Mouse (Mus musculus) splenic B cell, adult 2 months (primary cell): ENCODE results near the gene 4933425L06Rik.

Experiments
- DNase-seq: peaks from one replicate; pipeline ENCODE4 v3.0.0-alpha.2; 2011; ENCODE audit warnings: low read depth, low spot score
- H3K27me3 ChIP-seq: 2 replicates; pipeline ENCODE4 v1.6.1; 2012; ENCODE audit warnings: mild to moderate bottlenecking, low read length, moderate library complexity, mixed read lengths; ENCODE audit not compliant: control insufficient read depth, poor library complexity, insufficient read depth, severe bottlenecking
- H3K36me3 ChIP-seq: 2 replicates; pipeline ENCODE4 v1.6.1; 2012; ENCODE audit warnings: mild to moderate bottlenecking, low read length, moderate library complexity, mixed read lengths; ENCODE audit not compliant: control insufficient read depth, poor library complexity, insufficient read depth, severe bottlenecking

4933425L06Rik gene

GRCm38 (mm10) chr13:105081862-105082261 is at the start of gene 4933425L06Rik:
4933425L06Rik (plus strand) TSS chr13:105082122.
- H3K36me3 ChIP-seq = no peaks in the 10 kb centered on the region
- no peak for DNase-seq
- H3K27me3 ChIP-seq = no peaks in the 10 kb centered on the region

GRCm38 (mm10) chr13:105037816-105038215 is 44.1 kb upstream of the 4933425L06Rik start:
- H3K36me3 ChIP-seq = no peaks in the 10 kb centered on the region
- DNase-seq = no peak
- H3K27me3 ChIP-seq = no peaks in the 10 kb centered on the region

GRCm38 (mm10) chr13:105038334-105038733 is 43.6 kb upstream of the 4933425L06Rik start:
- H3K36me3 ChIP-seq = no peaks in the 10 kb centered on the region
- DNase-seq = no peak
- H3K27me3 ChIP-seq = no peaks in the 10 kb centered on the region

GRCm38 (mm10) chr13:105043882-105044281 is 38.0 kb upstream of the 4933425L06Rik start:
- Histone ChIP-seq H3K27me3 (no peaks in the 10 kb centered on the region), H3K36me3 (no peaks in the 10 kb centered on the region)
- no peak for DNase-seq

GRCm38 (mm10) chr13:105047377-105047776 is 34.5 kb upstream of the 4933425L06Rik start:
- Histone ChIP-seq H3K36me3 (no peaks in the 10 kb centered on the region), H3K27me3 (no peaks in the 10 kb centered on the region)
- DNase-seq = peak; percentile 16

GRCm38 (mm10) chr13:105048662-105049061 is 33.3 kb upstream of the 4933425L06Rik start:
- DNase-seq = peak; percentile 1
- peaks cover 2% of the 10 kb centered on the region; the same call in 1 of the 2 replicates for H3K27me3 ChIP-seq
- no peaks in the 10 kb centered on the region for H3K36me3 ChIP-seq

GRCm38 (mm10) chr13:105051432-105051831 is 30.5 kb upstream of the 4933425L06Rik start:
- no peak for DNase-seq
- H3K27me3 ChIP-seq = peaks cover 4% of the 10 kb centered on the region; the same call in 1 of the 2 replicates
- no peaks in the 10 kb centered on the region for H3K36me3 ChIP-seq

GRCm38 (mm10) chr13:105053618-105054017 is 28.3 kb upstream of the 4933425L06Rik start:
- Histone ChIP-seq H3K36me3 (no peaks in the 10 kb centered on the region), H3K27me3 (peaks cover 4% of the 10 kb centered on the region; the same call in 1 of the 2 replicates)
- peak; percentile 9 for DNase-seq

GRCm38 (mm10) chr13:105054181-105054940 is 27.6 kb upstream of the 4933425L06Rik start, which contains the start of gene Rgs7bp:
Rgs7bp (minus strand) TSS chr13:105054930.
- peaks cover 4% of the 10 kb centered on the region; the same call in 1 of the 2 replicates for H3K27me3 ChIP-seq
- DNase-seq = peak; percentile 54

GRCm38 (mm10) chr13:105054941-105055309 is 27.0 kb upstream of the 4933425L06Rik start:
- Histone ChIP-seq H3K36me3 (no peaks in the 10 kb centered on the region), H3K27me3 (peaks cover 4% of the 10 kb centered on the region; the same call in 1 of the 2 replicates)
- DNase-seq = no peak

More at GRCm38 (mm10) chr13:105054181-105054940, 27.6 kb upstream of the 4933425L06Rik start, which contains the start of gene Rgs7bp:
- H3K36me3 ChIP-seq = no peaks in the 10 kb centered on the region

- no peak for DNase-seq
- H3K27me3 ChIP-seq = peaks cover 4% of the 10 kb centered on the region; the same call in 1 of the 2 replicates
- no peaks in the 10 kb centered on the region for H3K36me3 ChIP-seq
Observed at GRCm38 (mm10) chr13:105055374-105055773, 26.5 kb upstream of the 4933425L06Rik start.

- H3K27me3 ChIP-seq = no peaks in the 10 kb centered on the region
- peak; percentile 12 for DNase-seq
- no peaks in the 10 kb centered on the region for H3K36me3 ChIP-seq
Observed at GRCm38 (mm10) chr13:105066119-105066518, 15.8 kb upstream of the 4933425L06Rik start.

GRCm38 (mm10) chr13:105066890-105067845 is 14.8 kb upstream of the 4933425L06Rik start:
- no peaks in the 10 kb centered on the region for H3K27me3 ChIP-seq
- peak; percentile 20 for DNase-seq
- H3K36me3 ChIP-seq = no peaks in the 10 kb centered on the region

- Histone ChIP-seq H3K36me3 (no peaks in the 10 kb centered on the region), H3K27me3 (no peaks in the 10 kb centered on the region)
- no peak for DNase-seq
Observed at GRCm38 (mm10) chr13:105089276-105089675, 7.4 kb downstream of the 4933425L06Rik start.
